Mouse (Mus musculus) ES-E14 (cell line): ENCODE results near the gene Trim8.

Experiments
- CHD2 ChIP-seq: IDR thresholded peaks from 2 replicates; pipeline ENCODE4 v1.6.1; 2014; ENCODE audit warnings: mild to moderate bottlenecking, low read depth, low read length, inconsistent platforms
- MAFK ChIP-seq: IDR thresholded peaks from 2 replicates; pipeline ENCODE4 v1.6.1; 2014; ENCODE audit warnings: mild to moderate bottlenecking, low read depth, low read length, inconsistent platforms; ENCODE audit not compliant: insufficient read depth
- ZC3H11A ChIP-seq: IDR thresholded peaks from 2 replicates; pipeline ENCODE4 v1.6.1; 2012; ENCODE audit warnings: low read depth, mild to moderate bottlenecking, inconsistent platforms, low read length, borderline replicate concordance
- ZNF384 ChIP-seq: IDR thresholded peaks from 2 replicates; pipeline ENCODE4 v1.6.1; 2012; ENCODE audit warnings: low read depth, low read length, inconsistent platforms

DNA sequence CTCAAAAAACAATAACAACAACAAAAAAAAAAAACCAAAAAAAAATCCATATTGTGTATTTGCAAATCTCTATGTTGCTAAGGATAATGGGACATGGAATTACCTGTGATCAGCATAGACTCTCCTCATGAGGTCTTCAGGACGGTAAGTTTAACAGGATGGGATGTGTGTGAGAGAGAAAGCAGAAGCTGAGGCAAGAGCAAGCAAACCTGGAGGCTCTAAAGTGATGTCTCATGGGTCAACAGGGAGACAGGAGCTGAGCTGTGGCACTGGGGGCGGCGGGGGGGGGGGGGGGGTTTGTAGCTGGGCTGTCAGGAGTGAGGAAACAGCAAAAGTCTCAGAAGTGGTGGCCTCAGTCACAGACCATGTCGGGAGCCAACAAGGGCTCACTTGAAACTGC, 51.0 kb downstream of the Trim8 start:
- no peak for TF ChIP-seq CHD2
- no peak for TF ChIP-seq ZNF384
- TF ChIP-seq ZC3H11A: no peak
- no peak for TF ChIP-seq MAFK
